Mouse (Mus musculus): ENCODE measurements around the gene Twistnb. TPM values are rescaled to one million over a fixed set of nuclear protein-coding genes. Genes with fewer than 3 reads are reported as not detected.

Twistnb gene
- total and polyA plus RNA-seq, 3 experiments: 22.1 to 44.6 (median 25.3) TPM

DNA sequence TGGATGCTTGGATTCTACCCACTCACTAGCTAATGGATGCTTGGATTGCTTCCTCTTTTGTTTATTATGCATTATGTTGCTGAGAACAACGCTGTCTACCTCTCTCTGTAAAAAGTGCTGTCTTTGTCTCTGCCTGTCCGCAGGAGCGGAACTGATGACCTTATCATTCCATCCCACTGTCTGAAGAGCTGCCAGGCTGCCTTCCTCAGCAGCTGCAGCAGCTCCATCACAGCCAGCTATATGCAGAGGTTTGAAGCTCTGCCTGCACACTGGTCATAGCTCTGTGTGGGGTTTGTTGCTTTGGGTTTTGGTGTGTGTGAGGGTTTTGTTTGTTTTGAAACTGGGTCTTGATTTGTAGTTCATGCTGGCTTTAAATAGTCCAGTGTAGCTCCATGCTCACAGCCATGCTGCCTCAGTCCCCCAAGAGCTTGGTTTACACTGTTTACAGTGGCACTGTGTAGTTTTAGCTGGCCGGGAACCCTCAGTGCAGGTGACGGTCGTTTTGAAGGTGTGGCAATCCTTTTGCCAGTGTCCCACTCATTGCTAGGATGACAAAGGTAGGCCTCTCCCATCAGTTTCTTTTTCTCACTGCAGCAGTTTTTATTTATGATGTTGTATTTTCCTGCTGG is 23.9 kb upstream of the Twistnb start (continued):
- no peak for TF ChIP-seq RAD21 (IDR thresholded peaks at IDR 0.05; ENCODE audit: low read depth, low read length)
- 0 out of 2 replicates have a peak, but pooled peaks have one; percentile 20 for TF ChIP-seq MAX (IDR thresholded peaks at IDR 0.05; ENCODE audit: low read length)

DNA sequence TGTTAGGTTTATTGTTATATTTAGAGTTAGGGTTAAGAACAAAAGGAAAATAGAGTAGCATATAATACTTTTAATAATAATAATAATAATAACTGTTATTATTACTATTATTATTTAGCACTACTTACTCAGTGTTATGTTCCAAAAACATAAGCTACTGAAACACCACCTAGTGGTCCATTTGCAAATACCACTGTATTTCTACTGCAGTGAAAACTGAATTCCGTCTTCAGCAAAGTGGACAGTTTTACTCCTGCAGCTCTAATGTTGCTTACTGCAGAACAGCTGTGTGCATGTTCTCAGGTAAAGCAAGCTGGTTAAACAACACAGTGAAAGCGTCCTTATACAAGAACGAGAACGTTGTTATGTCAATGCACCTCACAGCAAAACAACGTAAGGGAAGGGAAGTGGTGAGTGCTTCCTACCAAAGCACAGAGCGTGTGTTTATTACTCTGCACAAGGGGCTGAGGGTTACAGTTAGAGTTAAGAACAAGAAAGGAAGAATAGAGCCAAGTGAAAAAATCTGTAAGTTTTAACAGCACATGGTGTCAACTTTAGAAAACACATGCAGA is 17.8 kb upstream of the Twistnb start:
- H3K4me3 ChIP-seq (ENCODE audit: control insufficient read depth in 1 of 2, insufficient read depth in 1 of 2, low read depth in 2 of 2, low read length in 2 of 2): no peak overlapping the region
- no peaks in the 10 kb centered on the region; a peak in 1 of 4 replicates for H3K27me3 ChIP-seq (ENCODE audit: control insufficient read depth in 1 of 2, insufficient read depth in 2 of 2, low read length in 2 of 2)
- no peak overlapping the region for H3K27ac ChIP-seq (ENCODE audit: control insufficient read depth, low read depth, low read length)
- no peak overlapping the region for H3K9ac ChIP-seq (ENCODE audit: control insufficient read depth, low read depth, low read length, poor library complexity, severe bottlenecking)
- peaks cover 0 to 4% of the 10 kb centered on the region in 2 experiments; a peak in 2 of 4 replicates for H3K36me3 ChIP-seq (ENCODE audit: control insufficient read depth in 1 of 2, insufficient read depth in 2 of 2, low read length in 2 of 2)
- H3K9me3 ChIP-seq (replicated peaks; ENCODE audit: insufficient read depth, low read length): no peaks in the 10 kb centered on the region
- TF ChIP-seq NELFE (IDR thresholded peaks at IDR 0.05; ENCODE audit: low read depth, low read length): no peak
- no peak for TF ChIP-seq CHD2 (IDR thresholded peaks at IDR 0.05; ENCODE audit: low read length)
- TF ChIP-seq USF1 (IDR thresholded peaks at IDR 0.05; ENCODE audit: low read depth, low read length): no peak
- TF ChIP-seq POLR2A (IDR thresholded peaks at IDR 0.05; ENCODE audit: control insufficient read depth in 1 of 2, insufficient read depth in 1 of 2, low read depth in 1 of 2, low read length in 2 of 2, poor library complexity in 1 of 2): no peak
- no peak for TF ChIP-seq CHD1 (IDR thresholded peaks at IDR 0.05; ENCODE audit: low read depth, low read length)
- TF ChIP-seq SMC3 (IDR thresholded peaks at IDR 0.05; ENCODE audit: low read depth, low read length): peak; percentile 77
- no peak for TF ChIP-seq TAL1 (IDR thresholded peaks at IDR 0.05; ENCODE audit: low read length)
- peak; percentile 52 for TF ChIP-seq RAD21 (IDR thresholded peaks at IDR 0.05; ENCODE audit: low read depth, low read length)
- no peak for TF ChIP-seq BHLHE40 (IDR thresholded peaks at IDR 0.05; ENCODE audit: borderline replicate concordance, low read depth, low read length)
- no peak for TF ChIP-seq ETS1 (IDR thresholded peaks at IDR 0.05; ENCODE audit: low read depth, low read length)
- no peak for TF ChIP-seq RCOR1 (IDR thresholded peaks at IDR 0.05; ENCODE audit: low read depth, low read length)
- TF ChIP-seq POLR2AphosphoS2 (IDR thresholded peaks at IDR 0.05; ENCODE audit: low read length): no peak
- no peak for TF ChIP-seq USF2 (IDR thresholded peaks at IDR 0.05; ENCODE audit: borderline replicate concordance in 1 of 2, insufficient read depth in 1 of 2, low read depth in 1 of 2, low read length in 2 of 2)
- no peak for TF ChIP-seq MXI1 (IDR thresholded peaks at IDR 0.05; ENCODE audit: low read depth, low read length)
- no peak for TF ChIP-seq POLR2AphosphoS5 (IDR thresholded peaks at IDR 0.05; ENCODE audit: borderline replicate concordance, low read depth, low read length)
- no peak for TF ChIP-seq GATA1 (IDR thresholded peaks at IDR 0.05; ENCODE audit: low read depth, low read length)
- TF ChIP-seq CTCF (IDR thresholded peaks at IDR 0.05 in 2 of 3, conservative IDR thresholded peaks at IDR 0.05 in 1 of 3; ENCODE audit: control insufficient read depth in 1 of 3, insufficient read depth in 1 of 3, low read depth in 2 of 3, low read length in 3 of 3, poor library complexity in 1 of 3, severe bottlenecking in 1 of 3): peak in 2 of 3 experiments; percentile 46 to 69; a peak in 4 of 6 replicates
- no peak for TF ChIP-seq ZMIZ1 (IDR thresholded peaks at IDR 0.05; ENCODE audit: low read depth, low read length)
- TF ChIP-seq E2F4 (IDR thresholded peaks at IDR 0.05; ENCODE audit: borderline replicate concordance, low read depth, low read length): no peak
- TF ChIP-seq ZC3H11A (IDR thresholded peaks at IDR 0.05; ENCODE audit: low read depth, low read length): 0 out of 2 replicates have a peak, but pooled peaks have one; percentile 38
- DNase-seq (ENCODE audit: low read depth, low spot score): peak; percentile 51
- no peaks in the 10 kb centered on the region for H3K79me2 ChIP-seq (ENCODE audit: control insufficient read depth, insufficient read depth, low read length, poor library complexity)
- H3K4me1 ChIP-seq (ENCODE audit: control insufficient read depth in 1 of 2, insufficient read depth in 2 of 2, low read length in 2 of 2): peaks cover 0 to 2% of the 10 kb centered on the region in 2 experiments; a peak in 2 of 4 replicates

Measured in MEL (cell line).